Mouse (Mus musculus): Measurements from ENCODE around the gene Trp53rka.

The Trp53rka gene

DNA sequence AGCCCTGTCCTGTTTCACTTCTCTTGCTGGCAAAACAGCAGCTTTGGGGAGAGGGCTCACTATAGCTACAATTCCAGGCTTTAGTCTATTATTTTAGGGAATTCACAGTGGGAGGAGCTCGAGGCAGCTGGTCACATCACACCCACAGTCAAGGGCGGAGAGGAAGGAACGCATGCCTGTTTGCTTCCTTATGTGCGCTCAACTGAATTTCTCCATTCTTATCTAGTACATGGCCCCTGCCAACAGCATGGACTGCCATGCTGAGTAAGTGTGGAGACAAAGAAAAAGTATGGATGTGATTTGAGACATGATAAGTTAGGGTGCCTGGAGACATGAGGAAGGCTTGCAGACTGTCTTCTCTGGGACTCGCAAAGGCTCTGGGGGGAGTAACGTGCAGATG is 9.0 kb downstream of the Trp53rka start:
- WGBS: 47% methylated on average over 6 of the region's 6 CpGs

- 78% methylated on average over 8 of the region's 8 CpGs for WGBS
These were observed 11.1 kb downstream of the Trp53rka start for GRCm38 (mm10) chr2:165482003-165482402.

DNA sequence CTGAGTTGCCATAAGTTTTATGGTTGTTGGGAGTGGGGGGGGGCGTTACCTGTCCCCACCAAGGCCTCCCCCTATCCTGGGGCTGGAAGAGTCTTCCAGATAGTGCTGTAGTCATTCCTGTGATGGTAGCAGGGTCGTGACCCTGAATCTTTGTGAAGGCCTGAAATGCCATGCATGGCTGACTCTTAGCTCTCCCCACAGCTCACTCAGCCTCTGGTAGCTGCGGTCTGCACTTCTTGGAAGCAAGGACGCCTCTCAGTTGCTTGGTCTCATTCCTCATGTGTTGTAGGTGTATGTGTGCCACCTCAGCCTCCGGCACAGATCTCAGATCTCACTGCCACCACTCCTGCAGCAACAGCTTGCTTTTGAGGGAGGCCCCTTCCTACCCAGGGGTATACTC is 17.3 kb downstream of the Trp53rka start:
- 73% methylated on average over 5 of the region's 5 CpGs for WGBS

GRCm38 (mm10) chr2:165475412-165475811 is 17.7 kb downstream of the Trp53rka start:
- WGBS: 87% methylated on average over 7 of the region's 7 CpGs

GRCm38 (mm10) chr2:165473003-165473402 is 20.1 kb downstream of the Trp53rka start, which contains the start of gene Slc13a3:
Gene Slc13a3, minus strand, starts transcription at chr2:165473230.
- 4% methylated on average over 35 of the region's 35 CpGs for WGBS

GRCm38 (mm10) chr2:165471943-165472342 is 21.2 kb downstream of the Trp53rka start:
- 91% methylated on average over 11 of the region's 11 CpGs for WGBS

- 60% methylated on average over 5 of the region's 5 CpGs for WGBS
These were observed 23.0 kb downstream of the Trp53rka start for GRCm38 (mm10) chr2:165470167-165470566.

- WGBS: 58% methylated on average over 15 of the region's 15 CpGs
These were observed 25.2 kb downstream of the Trp53rka start for GRCm38 (mm10) chr2:165467824-165468452.

DNA sequence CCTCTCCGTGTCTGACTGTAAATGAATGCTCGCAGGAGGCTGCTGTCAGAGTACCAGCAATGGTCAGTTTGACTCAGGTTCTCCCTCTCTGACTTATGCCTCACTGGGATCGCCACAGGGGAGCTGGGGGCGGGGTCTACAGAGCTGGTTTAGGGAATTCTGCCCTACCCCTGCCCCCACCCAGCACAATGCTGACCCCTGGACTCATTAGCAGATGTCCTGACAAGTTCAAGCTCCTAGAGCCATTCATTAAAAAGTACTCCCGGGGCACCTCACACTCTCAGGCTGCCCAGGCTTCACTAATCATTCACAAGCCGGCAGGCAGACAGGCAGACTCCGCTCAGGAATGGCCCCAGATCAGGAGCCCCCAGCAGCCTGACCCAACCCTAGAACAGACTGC is 33.5 kb downstream of the Trp53rka start:
- 61% methylated on average over 7 of the region's 7 CpGs for WGBS

DNA sequence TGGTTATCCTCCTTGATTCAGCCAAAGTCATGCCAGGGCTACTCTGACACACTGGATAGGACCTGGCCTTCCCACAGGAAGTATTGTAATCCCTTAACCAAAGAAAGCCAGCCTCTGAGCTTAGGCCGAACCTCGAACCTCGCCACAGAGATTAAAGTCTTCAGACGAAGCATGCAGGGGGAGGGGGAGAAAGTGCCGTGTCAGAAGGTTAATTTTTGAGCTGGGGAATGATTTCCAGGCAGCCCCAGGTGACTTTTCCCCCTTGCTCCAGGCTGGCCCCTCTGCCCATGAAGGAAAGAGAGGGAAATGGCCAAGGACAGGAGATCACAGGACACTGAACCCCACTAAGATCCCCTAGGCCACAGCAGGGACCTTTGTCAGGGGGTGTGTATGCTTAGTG is 34.9 kb downstream of the Trp53rka start:
- WGBS: 94% methylated on average over 5 of the region's 5 CpGs

DNA sequence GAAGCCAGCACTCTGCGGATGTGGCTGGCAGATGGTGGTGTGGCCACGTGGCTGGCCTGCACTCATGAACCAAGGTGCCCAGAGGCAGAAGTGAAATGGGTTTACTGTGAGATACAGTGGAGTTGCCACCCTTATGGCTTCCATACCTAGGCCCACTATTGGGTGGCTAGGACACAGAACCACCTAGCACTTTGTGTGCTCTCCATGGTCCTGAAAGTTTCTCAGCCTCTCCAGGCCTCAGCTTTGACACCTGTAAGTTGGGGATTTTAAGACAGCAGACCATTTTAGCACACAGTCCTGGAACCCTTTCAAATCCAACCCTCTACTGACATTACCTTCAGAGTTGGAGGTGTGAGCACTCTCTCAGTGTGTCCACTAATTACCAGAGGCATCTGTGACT is 36.4 kb downstream of the Trp53rka start:
- 77% methylated on average over 2 of the region's 2 CpGs for WGBS

DNA sequence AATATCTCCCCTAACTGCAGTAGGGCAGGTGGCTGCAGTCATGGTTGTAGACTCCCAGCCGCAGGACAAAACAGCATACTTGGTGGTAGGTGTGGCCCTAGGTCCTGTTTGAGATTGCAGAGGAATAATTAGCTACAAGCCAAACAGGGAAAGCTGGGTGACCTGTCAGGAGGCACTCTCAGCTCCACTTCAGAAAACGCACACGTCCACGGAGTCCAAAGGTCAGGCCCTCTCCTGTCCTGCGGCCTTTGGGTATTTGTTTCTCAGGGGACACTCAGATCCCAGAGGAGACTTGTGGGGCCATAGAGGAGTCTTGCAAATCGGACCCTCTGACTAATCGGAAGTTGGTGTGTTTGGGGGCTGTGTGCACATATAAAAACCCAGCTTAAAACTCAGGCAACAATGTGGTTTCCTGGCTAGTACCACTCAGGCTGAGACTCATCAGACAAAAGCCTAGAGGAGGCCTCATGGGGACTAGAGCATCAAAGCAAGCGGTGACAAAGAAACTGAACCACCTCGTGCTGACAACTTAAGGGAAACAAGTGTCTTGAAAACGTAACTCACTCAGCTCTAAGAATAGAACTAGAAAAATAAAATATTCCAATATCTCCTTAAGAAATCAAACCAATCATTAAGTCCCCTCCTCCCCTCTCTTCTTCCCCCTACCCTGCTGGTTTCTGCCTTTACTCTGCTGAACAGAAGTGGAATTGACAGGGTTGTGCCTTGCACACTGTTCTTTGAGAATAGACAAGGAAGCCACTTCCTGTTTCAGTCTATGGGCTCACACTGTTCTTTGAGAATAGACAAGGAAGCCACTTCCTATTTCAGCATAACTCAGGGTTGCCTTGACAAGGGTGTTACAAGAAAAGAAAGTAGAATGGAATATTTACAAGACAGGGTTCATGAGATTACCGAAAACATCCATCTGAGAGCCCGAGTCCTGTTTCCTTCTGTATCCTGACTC is 40.1 kb downstream of the Trp53rka start:
- 83% methylated on average over 12 of the region's 12 CpGs for WGBS

DNA sequence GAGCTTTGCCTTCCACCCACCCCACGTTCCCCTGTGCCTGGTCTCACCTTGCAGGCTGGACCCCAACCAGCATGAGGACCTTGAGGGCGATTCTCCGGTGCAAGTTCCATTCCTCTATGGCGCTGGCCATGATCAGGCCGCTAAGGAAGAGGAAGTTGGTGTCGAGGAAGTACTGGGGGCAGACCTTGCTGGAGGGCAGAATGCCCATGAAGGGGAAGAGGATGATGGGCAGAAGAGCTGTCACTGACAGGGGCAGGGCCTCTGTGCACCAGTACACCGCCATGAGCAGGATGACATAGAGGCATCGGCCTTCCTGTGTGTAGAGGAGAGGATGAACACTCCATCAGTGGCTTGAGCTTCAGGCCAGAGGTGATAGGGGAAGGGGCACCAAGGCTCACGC is 44.6 kb downstream of the Trp53rka start:
- 86% methylated on average over 9 of the region's 9 CpGs for WGBS

GRCm38 (mm10) chr2:165444861-165445260 is 48.3 kb downstream of the Trp53rka start:
- WGBS: 90% methylated on average over 3 of the region's 3 CpGs

DNA sequence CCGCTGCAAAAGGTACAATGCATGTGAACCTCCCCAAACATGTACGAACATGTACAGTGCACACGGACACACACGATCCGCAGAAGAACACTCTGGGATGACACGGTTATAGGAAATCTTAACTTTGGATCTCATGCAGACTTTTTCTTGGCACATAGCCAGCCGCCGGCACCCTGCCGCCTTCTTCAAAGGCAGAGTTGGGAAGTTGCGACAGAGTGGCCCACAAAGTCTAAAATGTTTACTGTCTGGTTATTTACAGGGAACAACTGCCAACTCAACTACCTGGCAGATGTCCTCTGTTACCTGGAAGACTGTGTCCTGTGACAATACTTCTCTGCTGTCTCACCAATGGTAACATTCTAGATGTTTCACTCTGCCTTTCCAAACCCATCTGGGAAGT is 50.1 kb downstream of the Trp53rka start:
- 57% methylated on average over 10 of the region's 10 CpGs for WGBS

GRCm38 (mm10) chr2:165441613-165442012 is 51.5 kb downstream of the Trp53rka start:
- 92% methylated on average over 4 of the region's 4 CpGs for WGBS
